Mouse (Mus musculus) small intestine, adult 2 months (tissue): ENCODE data around the gene Haus4. TPM values are rescaled to one million over a fixed set of nuclear protein-coding genes. Genes with fewer than 3 reads are reported as not detected.

Source experiments
- H3K27ac ChIP-seq: fragments of 200-500 bp; 2 replicates; pipeline ENCODE4 v1.5.1; 2012; ENCODE audit warnings: low read depth, low read length, control low read depth, inconsistent platforms; ENCODE audit not compliant: insufficient read depth
- H3K27me3 ChIP-seq: fragments of 200-500 bp; 2 replicates; pipeline ENCODE4 v1.6.1; 2012; ENCODE audit warnings: mild to moderate bottlenecking, moderate library complexity, low read length, inconsistent platforms; ENCODE audit not compliant: control insufficient read depth, insufficient read depth
- H3K36me3 ChIP-seq: fragments of 200-500 bp; 2 replicates; pipeline ENCODE4 v1.6.1; 2012; ENCODE audit warnings: mild to moderate bottlenecking, low read length, control low read depth, inconsistent platforms; ENCODE audit not compliant: control insufficient read depth, insufficient read depth
- H3K4me1 ChIP-seq: fragments of 200-500 bp; 2 replicates; pipeline ENCODE4 v1.6.1; 2012; ENCODE audit warnings: low read length, inconsistent platforms, mixed read lengths; ENCODE audit not compliant: control insufficient read depth, insufficient read depth, insufficient read length
- H3K4me3 ChIP-seq: fragments of 200-500 bp; 2 replicates; pipeline ENCODE4 v1.5.1; 2012; ENCODE audit warnings: low read depth, mild to moderate bottlenecking, control low read depth, inconsistent platforms, low read length, moderate library complexity
- CTCF ChIP-seq: fragments of 200-500 bp; IDR thresholded peaks from 2 replicates; pipeline ENCODE4 v1.5.1; 2012; ENCODE audit warnings: low read depth, mild to moderate bottlenecking, control low read depth, inconsistent platforms, low read length, moderate library complexity, mixed read lengths; ENCODE audit not compliant: insufficient replicate concordance, insufficient read length; ENCODE audit errors: extremely low read depth
- POLR2A ChIP-seq: fragments of 200-500 bp; IDR thresholded peaks from 2 replicates; pipeline ENCODE4 v1.6.1; 2012; ENCODE audit warnings: low read depth, mild to moderate bottlenecking, control low read depth, inconsistent platforms, low read length, moderate library complexity
- WGBS: fragments of 180-500 bp; shearing (Covaris S2); methylation state at CpG from one replicate; pipeline ENCODE4 v1.1.7; 2018; 5-methylcytosine and 5-hydroxymethylcytosine counted together
- polyA plus RNA-seq: library from polyadenylated mRNA; depleted of rRNA; stranded (reverse); fragments of >200 nt; gene quantifications from 2 replicates; pipeline ENCODE4 v1.2.3, GENCODE M21; 2012

Gene Haus4
- polyA plus RNA-seq, 1 experiment: 11.8 TPM

GRCm38 (mm10) chr14:54516710-54517310 lies 37.6 kb downstream of the Haus4 start:
- WGBS: under 1% methylated on average over 17 of the region's 17 CpGs
- Histone ChIP-seq H3K27ac (peak overlapping the region; percentile 22; the same call in 1 of the 2 replicates), H3K4me3 (peak overlapping the region; percentile 90)

GRCm38 (mm10) chr14:54509774-54510173 lies 44.6 kb downstream of the Haus4 start:
- Histone ChIP-seq H3K36me3 (peaks cover 66% of the 10 kb centered on the region), H3K4me1 (no peaks in the 10 kb centered on the region), H3K27me3 (no peaks in the 10 kb centered on the region), H3K4me3 (no peak overlapping the region), H3K27ac (no peak overlapping the region)
- WGBS: 91% methylated on average over 9 of the region's 9 CpGs
- TF ChIP-seq POLR2A: no peak
- no peak for TF ChIP-seq CTCF

More at GRCm38 (mm10) chr14:54516710-54517310, 37.6 kb downstream of the Haus4 start:
- Histone ChIP-seq H3K4me1 (peaks cover 8% of the 10 kb centered on the region; the same call in 1 of the 2 replicates), H3K36me3 (peaks cover 25% of the 10 kb centered on the region), H3K27me3 (no peaks in the 10 kb centered on the region)
- TF ChIP-seq POLR2A (no peak), CTCF (no peak)

DNA sequence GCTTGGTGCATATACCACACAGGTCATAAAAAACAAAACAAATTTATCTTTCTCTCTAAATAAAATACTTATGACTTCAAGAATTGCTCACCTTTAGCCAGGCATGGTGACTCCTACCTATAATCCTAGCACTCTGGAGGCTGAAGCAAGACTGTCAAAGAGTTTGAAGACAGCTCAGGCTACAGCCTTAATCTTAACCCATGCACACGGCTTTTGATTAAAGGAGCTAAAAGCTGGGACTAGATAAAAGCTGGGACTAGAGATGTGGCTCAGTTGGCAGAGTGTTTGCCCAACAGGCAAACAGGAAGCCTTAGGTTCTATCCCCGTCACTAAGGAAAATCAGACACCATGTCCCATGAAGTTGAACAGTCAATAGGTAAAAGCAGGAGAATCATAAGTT lies 51.3 kb downstream of the Haus4 start:
- Histone ChIP-seq H3K27ac (no peak overlapping the region), H3K4me1 (no peaks in the 10 kb centered on the region), H3K36me3 (peaks cover 12% of the 10 kb centered on the region), H3K4me3 (no peak overlapping the region), H3K27me3 (no peaks in the 10 kb centered on the region)
- TF ChIP-seq POLR2A: no peak
- TF ChIP-seq CTCF: no peak
- WGBS: 81% methylated on average over 2 of the region's 2 CpGs

DNA sequence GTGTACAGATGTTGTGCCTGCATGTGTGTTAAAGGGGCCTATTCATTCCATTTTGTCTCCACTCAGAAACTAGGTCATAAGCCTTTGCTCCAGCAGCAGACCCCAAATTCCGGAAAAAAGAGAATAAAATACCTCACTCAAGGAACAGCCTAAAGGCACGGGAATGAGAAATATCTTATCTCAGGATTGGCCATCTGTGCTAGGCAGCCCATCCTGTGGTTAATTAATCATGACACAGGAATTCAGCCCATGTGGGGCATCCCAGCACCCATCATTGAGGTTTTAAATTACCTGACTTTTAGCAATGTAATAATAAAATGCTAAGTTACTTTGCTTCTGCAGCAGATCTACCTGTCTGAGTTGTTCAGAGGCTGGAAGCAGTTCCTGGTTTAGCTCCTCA lies 53.1 kb downstream of the Haus4 start:
- TF ChIP-seq CTCF (no peak), POLR2A (no peak)
- Histone ChIP-seq H3K4me3 (no peak overlapping the region), H3K36me3 (no peaks in the 10 kb centered on the region), H3K4me1 (no peaks in the 10 kb centered on the region), H3K27ac (no peak overlapping the region), H3K27me3 (no peaks in the 10 kb centered on the region)
- 70% methylated on average over 2 of the region's 2 CpGs for WGBS

GRCm38 (mm10) chr14:54499330-54499729 lies 55.1 kb downstream of the Haus4 start:
- 37% methylated on average over 2 of the region's 2 CpGs for WGBS
- Histone ChIP-seq H3K27me3 (no peaks in the 10 kb centered on the region), H3K4me3 (no peak overlapping the region), H3K27ac (no peak overlapping the region), H3K4me1 (no peaks in the 10 kb centered on the region), H3K36me3 (no peaks in the 10 kb centered on the region)
- TF ChIP-seq POLR2A (no peak), CTCF (no peak)

DNA sequence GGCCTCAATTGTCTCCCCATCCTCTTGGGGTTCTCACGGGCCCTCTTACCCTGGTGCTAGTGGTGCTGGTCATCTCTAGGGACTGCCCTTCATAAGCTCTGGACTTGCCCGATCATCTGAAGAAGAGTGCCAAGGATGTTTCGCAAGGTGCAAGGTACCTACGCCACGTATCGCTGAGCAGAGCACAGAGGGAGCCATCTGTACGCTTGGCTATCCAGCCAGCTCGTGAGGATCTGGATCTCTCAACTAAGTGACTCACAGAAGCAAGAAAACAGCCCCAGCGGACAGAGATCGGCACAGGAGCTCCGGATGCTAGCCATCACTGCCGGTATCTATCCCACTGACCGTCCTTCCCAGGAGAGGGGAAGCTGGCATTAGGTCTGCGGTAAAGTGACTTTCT lies 57.7 kb downstream of the Haus4 start:
- TF ChIP-seq POLR2A: no peak
- no peak for TF ChIP-seq CTCF
- H3K36me3 ChIP-seq: no peaks in the 10 kb centered on the region
- WGBS: 80% methylated on average over 14 of the region's 14 CpGs

DNA sequence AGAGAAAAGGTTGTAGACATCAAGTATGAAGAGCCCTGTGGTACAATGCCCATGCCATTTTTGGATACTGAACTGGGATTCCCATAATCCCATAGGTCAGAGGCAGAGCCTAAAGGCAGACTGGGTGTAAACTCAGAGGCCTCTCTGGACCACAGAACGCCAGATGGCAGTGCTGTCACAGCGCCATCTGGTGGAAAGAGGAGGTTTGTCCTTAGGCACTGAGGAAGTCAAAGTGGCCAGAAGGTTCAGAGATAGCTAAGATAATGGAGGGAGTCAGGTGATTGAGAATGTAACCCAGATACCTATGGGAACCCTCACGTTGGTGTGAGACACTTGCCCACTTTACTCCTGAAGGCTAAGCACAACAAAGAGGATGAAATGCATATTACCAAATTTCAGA lies 60.2 kb downstream of the Haus4 start:
- no peak overlapping the region for H3K27ac ChIP-seq
- no peaks in the 10 kb centered on the region for H3K27me3 ChIP-seq
- H3K4me1 ChIP-seq: no peaks in the 10 kb centered on the region
- no peak overlapping the region for H3K4me3 ChIP-seq
- peak; percentile 97; the same call in 1 of the 2 replicates for TF ChIP-seq CTCF
- TF ChIP-seq POLR2A: no peak
- no peaks in the 10 kb centered on the region for H3K36me3 ChIP-seq
- 0% methylated on average over 3 of the region's 3 CpGs for WGBS

More for the DNA sequence above, 57.7 kb downstream of the Haus4 start:
- Histone ChIP-seq H3K4me1 (no peaks in the 10 kb centered on the region), H3K27me3 (no peaks in the 10 kb centered on the region), H3K27ac (no peak overlapping the region), H3K4me3 (no peak overlapping the region)

GRCm38 (mm10) chr14:54493236-54493635 lies 61.2 kb downstream of the Haus4 start:
- TF ChIP-seq POLR2A: no peak
- no peak for TF ChIP-seq CTCF
- Histone ChIP-seq H3K27me3 (no peaks in the 10 kb centered on the region), H3K27ac (no peak overlapping the region), H3K36me3 (no peaks in the 10 kb centered on the region), H3K4me3 (no peak overlapping the region), H3K4me1 (no peaks in the 10 kb centered on the region)
- WGBS: 91% methylated on average over 5 of the region's 5 CpGs
